Mouse (Mus musculus) NIH3T3 (cell line): ENCODE results near the gene Gm28230.
A peak's percentile ranks its signal among the peaks of the same experiment; 100 is the strongest.

Source experiments
- DNase-seq: peaks from one replicate; pipeline ENCODE4 v3.0.0-alpha.2; 2012; ENCODE audit warnings: low read depth

The Gm28230 gene

GRCm38 (mm10) chr2:74724244-74725015 lies 2.1 kb upstream of the Gm28230 start:
- DNase-seq: peak; percentile 53

- no peak for DNase-seq
Observed at GRCm38 (mm10) chr2:74725171-74725570, 1.4 kb upstream of the Gm28230 start.

DNA sequence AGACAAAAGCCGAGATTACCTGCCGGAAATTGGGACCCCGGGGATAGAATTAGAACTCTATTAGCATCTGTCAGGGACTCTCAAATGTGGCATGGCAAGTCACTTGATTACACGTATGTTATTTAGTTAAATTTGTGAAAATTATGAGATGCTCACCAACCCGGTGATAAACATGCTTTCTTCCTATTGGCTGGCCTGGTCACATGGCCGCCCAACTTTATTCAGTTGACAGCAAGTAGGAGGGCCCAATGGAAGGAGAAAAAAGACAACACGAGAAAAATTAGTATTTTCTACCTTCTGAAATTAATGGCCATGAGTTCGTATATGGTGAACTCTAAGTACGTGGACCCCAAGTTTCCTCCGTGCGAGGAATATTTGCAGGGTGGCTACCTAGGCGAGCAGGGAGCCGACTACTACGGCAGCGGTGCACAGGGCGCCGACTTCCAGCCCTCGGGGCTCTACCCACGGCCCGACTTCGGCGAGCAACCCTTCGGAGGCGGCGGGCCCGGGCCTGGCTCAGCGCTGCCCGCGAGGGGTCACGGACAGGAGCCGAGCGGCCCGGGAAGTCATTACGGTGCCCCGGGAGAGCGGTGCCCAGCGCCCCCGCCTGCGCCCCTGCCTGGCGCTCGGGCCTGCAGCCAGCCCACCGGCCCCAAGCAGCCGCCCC lies 578 bp downstream of the Gm28230 start:
- DNase-seq: no peak

DNA sequence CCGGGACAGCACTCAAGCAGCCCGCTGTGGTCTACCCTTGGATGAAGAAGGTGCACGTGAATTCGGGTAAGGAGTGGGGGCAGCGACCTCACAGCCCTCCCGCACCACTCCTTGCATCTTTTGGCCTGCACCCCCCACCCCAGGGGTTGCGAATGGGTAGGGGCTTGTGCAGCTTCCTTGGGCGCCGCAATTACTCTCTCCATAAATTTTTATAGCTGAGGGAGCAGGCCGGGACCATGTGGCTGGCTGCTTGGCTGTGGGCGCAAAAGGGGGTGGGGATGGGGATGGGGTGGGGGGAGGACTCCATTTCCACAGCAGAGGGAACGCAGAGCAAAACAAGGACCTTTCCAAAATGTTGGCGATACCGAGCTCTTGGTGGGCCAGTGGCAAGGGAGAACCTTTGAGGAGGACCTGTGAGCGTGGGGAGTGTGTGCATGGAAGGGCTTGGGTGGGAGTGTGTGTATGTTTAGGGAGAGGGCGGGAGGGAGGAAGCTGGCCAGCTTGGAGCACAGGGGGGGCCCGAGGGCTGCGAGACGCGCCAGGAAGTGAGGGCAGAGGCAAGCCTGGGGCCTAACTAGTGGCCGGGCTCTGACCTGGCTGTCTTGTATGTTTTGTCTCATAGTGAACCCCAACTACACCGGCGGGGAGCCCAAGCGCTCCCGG lies 1.2 kb downstream of the Gm28230 start:
- DNase-seq: no peak

GRCm38 (mm10) chr2:74728303-74728680 lies 1.8 kb downstream of the Gm28230 start:
- no peak for DNase-seq

DNA sequence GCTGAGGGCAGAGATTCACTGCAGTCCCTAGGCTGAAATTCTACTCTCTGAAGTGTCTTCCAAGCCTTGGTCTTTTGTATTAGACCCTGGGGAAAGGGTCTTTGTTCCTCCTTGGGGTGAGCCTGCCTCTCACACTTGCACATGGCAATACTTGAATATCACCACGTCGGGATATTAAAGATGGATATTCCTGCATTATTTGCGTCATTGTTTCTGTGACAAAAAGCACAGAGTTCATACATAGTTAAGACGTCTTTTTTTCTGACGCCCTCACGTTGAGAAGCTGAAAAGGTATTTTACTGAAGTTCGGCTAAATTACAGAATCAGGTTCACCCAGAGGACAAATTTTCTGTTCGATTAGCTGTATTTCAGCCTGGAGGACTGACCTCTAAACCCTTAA lies 3.8 kb downstream of the Gm28230 start:
- no peak for DNase-seq

GRCm38 (mm10) chr2:74731055-74731454 lies 4.5 kb downstream of the Gm28230 start:
- no peak for DNase-seq

DNA sequence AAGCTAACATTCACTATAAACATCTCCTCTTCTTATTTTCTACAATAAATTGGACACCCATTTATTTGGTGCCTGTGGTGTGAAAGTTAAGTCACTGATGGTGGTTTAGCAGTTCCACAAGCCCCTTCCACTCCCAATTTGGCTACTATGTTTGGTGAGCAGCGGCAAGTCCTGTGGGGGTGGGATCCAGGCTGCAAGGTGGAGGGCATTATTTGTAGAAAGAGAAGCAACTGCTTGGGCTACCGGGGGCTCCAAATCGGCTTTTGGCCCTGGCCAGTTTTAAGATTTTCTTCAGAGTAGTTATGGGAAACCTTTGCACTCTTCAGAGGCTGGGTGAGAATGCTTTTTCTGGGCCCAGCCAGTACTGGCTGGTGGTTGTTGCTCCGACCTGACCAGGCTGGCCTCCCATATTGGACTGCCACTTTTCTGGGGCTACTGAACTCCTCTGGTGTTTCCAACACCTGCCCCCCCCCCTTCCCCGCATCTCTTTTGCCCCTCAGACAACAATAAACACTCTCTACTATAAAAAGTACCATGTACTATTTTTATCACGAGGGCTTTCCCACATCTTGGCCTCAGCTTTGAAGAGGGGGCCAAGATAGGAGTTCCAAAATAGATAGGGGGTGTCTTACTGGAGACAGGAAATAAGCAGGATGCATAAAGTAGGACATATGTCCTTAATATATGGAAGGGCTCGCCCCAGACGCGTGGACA lies 5.4 kb downstream of the Gm28230 start:
- DNase-seq: no peak

- DNase-seq: no peak
Observed at GRCm38 (mm10) chr2:74732513-74733316, 6.2 kb downstream of the Gm28230 start.

GRCm38 (mm10) chr2:74733317-74733661 lies 6.8 kb downstream of the Gm28230 start:
- DNase-seq: no peak

DNA sequence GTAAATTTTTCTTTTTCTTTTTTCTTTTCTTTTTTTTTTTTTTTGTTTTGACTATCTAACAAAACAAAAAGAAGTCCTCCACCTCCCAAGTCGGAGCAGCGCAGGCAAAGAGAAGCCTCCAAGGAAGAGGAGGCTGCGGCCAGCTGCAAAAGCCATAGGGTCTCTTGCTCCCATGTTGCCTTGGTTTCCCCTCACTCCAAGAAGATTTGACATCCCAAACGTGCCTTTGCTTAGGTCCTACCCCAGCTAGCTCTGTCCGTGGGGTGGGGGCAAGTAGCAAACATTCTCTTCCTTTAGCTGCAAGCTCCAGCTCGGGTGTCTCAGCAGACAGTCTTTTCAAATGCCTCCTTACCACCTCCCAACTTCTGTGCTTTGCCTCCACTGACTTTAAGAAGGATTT lies 7.2 kb downstream of the Gm28230 start:
- DNase-seq: no peak

DNA sequence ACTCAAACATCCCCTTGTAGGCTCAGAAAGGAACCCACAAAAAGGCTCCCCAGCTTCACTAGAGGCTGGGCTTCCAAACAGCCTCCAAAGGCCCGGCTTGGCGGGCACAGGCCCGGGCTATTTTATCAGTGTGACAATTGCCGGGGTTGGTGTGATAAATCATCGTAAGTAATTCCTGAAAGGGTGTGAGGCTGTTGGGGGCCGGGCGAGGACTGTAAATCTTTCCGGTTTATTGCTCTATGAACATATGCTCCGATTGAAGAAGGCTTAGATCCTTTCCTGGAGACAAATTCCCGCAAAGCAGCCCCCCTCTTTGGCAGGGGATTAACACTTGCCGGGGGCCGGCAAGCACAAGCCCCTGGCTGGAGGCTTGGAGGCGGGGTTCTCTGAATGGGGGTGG lies 7.9 kb downstream of the Gm28230 start:
- DNase-seq: no peak

DNA sequence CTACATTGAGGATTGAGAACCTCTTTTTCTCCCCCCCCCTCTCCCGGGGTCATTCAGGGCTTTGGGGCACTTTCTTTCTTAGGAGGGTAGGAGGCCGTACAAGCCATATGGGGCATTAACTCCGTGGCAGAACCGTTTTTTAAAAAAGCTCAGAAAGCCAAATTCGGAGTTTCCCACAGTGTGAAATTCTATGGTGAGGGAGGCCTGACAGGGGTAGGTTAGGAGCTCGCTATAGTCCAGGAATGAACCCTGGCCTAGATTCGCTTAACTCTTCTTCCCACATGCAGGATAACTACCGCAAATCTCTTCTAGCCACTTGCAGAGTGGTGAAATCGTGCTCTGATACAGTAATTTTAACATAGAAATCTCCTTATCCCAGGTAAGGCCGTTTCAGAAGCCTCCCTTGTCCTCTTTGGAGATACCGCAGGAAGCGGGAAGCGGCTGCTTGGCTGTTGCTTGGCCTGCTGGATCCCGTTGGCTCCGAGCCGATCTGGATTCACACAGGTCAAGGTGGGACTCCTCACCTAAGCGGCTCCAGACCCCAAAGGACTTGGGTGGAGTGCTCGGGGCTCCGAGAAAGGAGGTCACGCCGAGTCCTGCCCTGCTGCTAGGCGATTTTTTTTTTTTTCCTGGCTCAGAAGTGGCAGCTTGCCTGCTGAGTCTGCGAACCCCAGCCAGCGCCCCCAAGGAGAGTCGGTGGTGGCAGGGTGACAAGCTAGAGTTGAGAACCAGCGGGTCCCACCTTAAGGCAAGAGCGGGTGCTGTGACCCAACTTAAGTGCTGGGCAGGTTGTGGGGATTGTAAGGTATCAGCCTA lies 8.7 kb downstream of the Gm28230 start:
- no peak for DNase-seq

DNA sequence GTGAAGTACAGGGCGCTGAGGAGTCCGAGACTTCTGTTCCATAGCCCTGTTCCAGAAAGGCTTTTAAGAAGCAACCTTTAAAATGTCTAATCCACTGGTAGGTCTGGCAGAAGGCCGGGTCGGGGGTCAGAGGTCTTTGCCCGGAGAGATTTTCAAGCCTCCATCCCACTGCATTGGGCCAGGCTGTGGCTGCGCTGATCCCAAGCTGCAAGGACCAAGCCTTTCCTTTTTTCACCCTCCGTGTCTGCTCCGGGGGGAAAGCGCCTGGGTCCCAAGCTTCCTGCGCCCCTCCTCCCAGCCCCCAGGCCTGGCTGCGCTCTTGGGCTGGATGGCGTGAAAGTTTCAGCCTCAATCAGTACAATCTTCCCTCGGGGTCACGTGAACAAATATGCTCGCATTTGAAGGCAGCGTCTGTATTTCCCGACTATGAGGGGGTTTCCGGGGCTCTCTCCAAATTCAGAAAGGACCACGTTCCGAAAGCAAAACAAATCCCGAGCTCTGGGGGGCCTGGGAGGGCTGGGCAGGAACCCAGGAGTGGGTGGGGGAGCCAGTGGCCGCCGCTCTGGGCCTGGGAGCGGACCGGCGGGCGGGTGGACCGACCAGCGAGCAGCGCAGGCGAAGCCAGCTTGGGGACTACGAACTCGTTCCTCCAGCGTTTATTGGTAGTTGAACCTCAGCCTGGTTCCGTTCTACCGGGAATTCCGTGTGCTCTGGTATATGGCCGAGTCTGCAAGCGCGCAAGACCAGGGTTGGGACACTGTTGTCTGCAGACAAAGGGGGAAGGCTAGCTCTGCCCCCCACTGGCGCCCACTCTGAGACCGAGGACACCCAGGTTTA lies 9.5 kb downstream of the Gm28230 start:
- no peak for DNase-seq

DNA sequence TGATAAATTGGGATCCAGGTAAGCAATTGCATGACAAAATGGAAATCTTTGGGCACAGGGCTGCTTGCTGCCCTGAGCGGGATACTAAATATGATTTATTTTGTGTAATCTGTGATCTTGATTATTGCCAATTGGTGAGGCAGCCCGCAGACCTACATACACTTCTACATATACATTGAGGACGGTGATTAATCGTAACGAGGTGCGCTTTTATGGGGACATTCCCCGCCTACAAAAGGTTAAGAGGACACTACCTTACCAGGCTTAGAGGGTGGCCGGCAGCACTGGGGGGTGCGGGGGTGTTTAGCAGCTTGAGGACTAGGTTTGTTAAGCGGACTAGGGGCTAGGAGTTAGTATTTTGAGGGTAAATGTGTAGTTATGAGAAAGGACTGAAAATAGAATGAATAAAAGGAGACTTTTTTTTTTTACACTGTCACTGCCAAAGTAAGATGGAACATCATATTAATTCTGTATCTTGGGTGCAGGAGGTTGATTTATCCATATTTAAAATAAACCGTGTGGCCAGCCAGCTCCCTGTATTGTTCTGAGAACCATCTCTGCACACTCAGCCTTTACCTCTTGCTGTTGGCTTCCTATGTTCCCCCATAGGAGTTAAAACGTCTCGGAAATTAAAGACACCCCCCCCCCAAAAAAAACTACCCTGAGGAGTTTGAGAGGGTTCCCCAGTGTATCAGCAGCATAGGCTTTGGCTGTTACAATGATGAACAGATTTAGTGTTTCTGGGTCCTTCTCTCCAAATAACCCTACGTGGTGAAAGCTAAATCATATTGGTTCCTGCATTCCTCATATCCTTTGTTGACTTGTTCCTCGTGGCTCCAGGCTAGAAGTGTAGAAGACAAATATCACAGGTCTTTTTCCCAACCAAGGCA lies 10.4 kb downstream of the Gm28230 start:
- no peak for DNase-seq

DNA sequence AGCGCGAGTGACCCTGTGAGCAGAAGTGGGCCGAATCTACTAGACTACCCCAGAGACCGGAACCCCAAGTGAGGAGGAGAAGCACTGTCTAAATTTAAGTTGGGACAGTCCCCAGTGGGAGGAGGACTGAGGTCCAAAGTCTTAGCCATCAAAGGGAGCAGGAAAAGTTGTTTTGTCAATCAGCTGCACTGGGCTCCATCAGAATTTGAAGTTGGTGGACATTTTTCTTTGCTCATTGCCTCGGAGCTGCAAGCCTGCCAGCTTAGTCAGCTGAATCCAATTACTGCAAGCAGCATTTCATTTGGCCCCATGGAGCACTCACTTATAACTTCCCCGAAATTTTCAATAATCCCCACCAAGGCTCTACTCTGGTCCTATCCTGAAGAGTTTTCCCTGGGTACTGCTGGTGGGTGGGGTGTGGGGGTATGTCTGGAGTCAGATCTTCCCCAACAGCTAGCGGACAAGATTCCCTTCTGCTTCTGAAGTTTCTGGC lies 11.1 kb downstream of the Gm28230 start:
- peak; percentile 85 for DNase-seq

- no peak for DNase-seq
Observed at GRCm38 (mm10) chr2:74738623-74739475, 12.3 kb downstream of the Gm28230 start.

GRCm38 (mm10) chr2:74739476-74739800 lies 12.9 kb downstream of the Gm28230 start:
- no peak for DNase-seq
